Mouse (Mus musculus) intestine, embryonic 14.5 days (tissue): ENCODE measurements around the gene Khdc1b. TPM values are rescaled to one million over a fixed set of nuclear protein-coding genes. Genes with fewer than 3 reads are reported as not detected.
"Not testable (repeated sequence)": the region's sequence is repeated elsewhere in the genome, so short reads cannot be mapped to it uniquely, and the experiment has no call there.

ENCODE experiments used
- ATAC-seq: fragments of 200-750 bp; cut with Nextera tagmentation; replicated peaks from 2 replicates; pipeline ENCODE4 v1.8.0; 2017; ENCODE audit warnings: low read depth, moderate number of reproducible peaks, moderate TSS enrichment, moderate library complexity; ENCODE audit not compliant: low FRiP score, low TSS enrichment
- DNase-seq: peaks from one replicate; pipeline ENCODE4 v3.0.0-alpha.2; 2018; ENCODE audit warnings: low spot score
- H3K27ac ChIP-seq: fragments of 300-500 bp; sonication (generic); 2 replicates; pipeline ENCODE4 v1.5.1; 2014; ENCODE audit warnings: low read depth, mild to moderate bottlenecking, control low read depth
- H3K27me3 ChIP-seq: fragments of 300-500 bp; sonication (generic); replicated peaks from 2 replicates; pipeline ENCODE4 v1.6.1; 2014; ENCODE audit warnings: low read length, control low read depth; ENCODE audit not compliant: control insufficient read depth, insufficient read depth
- H3K36me3 ChIP-seq: fragments of 300-500 bp; sonication (generic); 2 replicates; pipeline ENCODE4 v1.6.1; 2014; ENCODE audit warnings: low read length, control low read depth; ENCODE audit not compliant: control insufficient read depth, insufficient read depth
- H3K4me1 ChIP-seq: fragments of 300-500 bp; sonication (generic); replicated peaks from 2 replicates; pipeline ENCODE4 v1.6.1; 2014; ENCODE audit warnings: low read length, control low read depth, mixed read lengths; ENCODE audit not compliant: control insufficient read depth, insufficient read depth
- H3K4me2 ChIP-seq: fragments of 300-500 bp; sonication (generic); 2 replicates; pipeline ENCODE4 v1.6.1; 2014; ENCODE audit warnings: low read length
- H3K4me3 ChIP-seq: fragments of 300-500 bp; sonication (generic); 2 replicates; pipeline ENCODE4 v1.5.1; 2014; ENCODE audit warnings: low read depth, low read length, control low read depth, mixed read lengths
- H3K9ac ChIP-seq: fragments of 300-500 bp; sonication (generic); 2 replicates; pipeline ENCODE4 v1.6.1; 2014; ENCODE audit warnings: mild to moderate bottlenecking, low read length
- H3K9me3 ChIP-seq: fragments of 300-500 bp; sonication (generic); 2 replicates; pipeline ENCODE4 v1.6.1; 2016; ENCODE audit warnings: low read length, control low read depth; ENCODE audit not compliant: control insufficient read depth
- WGBS: fragments of 180-500 bp; shearing (Covaris S2); extraction: QIAGEN DNeasy Blood & Tissue Kit; methylation state at CpG from one replicate; pipeline ENCODE4 v1.1.7; 2014; 5-methylcytosine and 5-hydroxymethylcytosine counted together
- polyA plus RNA-seq: library from polyadenylated mRNA; unstranded; fragments of >200 nt; fragmentation: Nextera tagmentation; extraction: Ambion mirVana; gene quantifications from 2 replicates; pipeline ENCODE4 v1.2.1, GENCODE M21; 2014

The Khdc1b gene
- polyA plus RNA-seq = 0.12 and 0.20 TPM in 2 replicates

- H3K27me3 ChIP-seq = no peaks in the 10 kb centered on the region
- H3K4me1 ChIP-seq = no peaks in the 10 kb centered on the region
- H3K4me3 ChIP-seq = no peak within 1 kb of the TSS
- H3K9me3 ChIP-seq = no peaks in the 10 kb centered on the region
- no peak within 1 kb of the TSS for H3K4me2 ChIP-seq
- ATAC-seq (no peak), DNase-seq (no peak)
- H3K27ac ChIP-seq = no peak within 1 kb of the TSS
- no peaks in the 10 kb centered on the region for H3K36me3 ChIP-seq
- 94% methylated on average over 1 of the region's 1 CpGs for WGBS
- no peak within 1 kb of the TSS for H3K9ac ChIP-seq
Observed at GRCm38 (mm10) chr1:21383256-21383655, at the start of gene Khdc1b. Gene Khdc1b (plus strand): TSS chr1:21383556.

GRCm38 (mm10) chr1:21335836-21336235 lies 47.5 kb upstream of the Khdc1b start:
- H3K36me3 ChIP-seq = no peaks in the 10 kb centered on the region
- H3K9me3 ChIP-seq = no peaks in the 10 kb centered on the region
- H3K27ac ChIP-seq = no peak overlapping the region
- no peak overlapping the region for H3K9ac ChIP-seq
- ATAC-seq (no peak), DNase-seq (no peak)
- H3K4me3 ChIP-seq = no peak overlapping the region
- H3K27me3 ChIP-seq = no peaks in the 10 kb centered on the region
- H3K4me1 ChIP-seq = no peaks in the 10 kb centered on the region
- no peak overlapping the region for H3K4me2 ChIP-seq

DNA sequence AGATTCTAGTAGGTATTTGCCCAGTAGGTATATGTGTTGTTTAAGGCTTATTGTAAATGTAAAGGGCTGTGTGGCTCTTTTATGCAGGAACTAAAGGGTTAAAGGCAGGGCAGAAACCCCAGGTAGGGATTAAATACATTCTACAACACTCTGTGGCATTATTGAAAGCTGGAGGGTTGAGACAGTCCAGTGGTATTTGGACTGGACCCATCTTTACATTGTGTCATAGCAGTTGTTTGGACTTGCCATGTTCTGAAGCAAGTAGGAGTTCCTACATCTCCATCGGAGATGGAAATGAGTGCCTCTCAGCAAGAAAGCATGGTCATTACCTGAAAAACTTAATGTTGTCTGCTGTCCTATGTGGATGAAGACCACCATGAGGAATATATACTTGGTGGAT lies 42.6 kb upstream of the Khdc1b start:
- Histone ChIP-seq H3K9ac (no peak overlapping the region), H3K9me3 (no peaks in the 10 kb centered on the region), H3K4me3 (no peak overlapping the region), H3K4me2 (no peak overlapping the region), H3K36me3 (no peaks in the 10 kb centered on the region), H3K4me1 (no peaks in the 10 kb centered on the region), H3K27me3 (no peaks in the 10 kb centered on the region), H3K27ac (no peak overlapping the region)
- 96% methylated on average over 1 of the region's 1 CpGs for WGBS
- DNase-seq (no peak), ATAC-seq (no peak)

DNA sequence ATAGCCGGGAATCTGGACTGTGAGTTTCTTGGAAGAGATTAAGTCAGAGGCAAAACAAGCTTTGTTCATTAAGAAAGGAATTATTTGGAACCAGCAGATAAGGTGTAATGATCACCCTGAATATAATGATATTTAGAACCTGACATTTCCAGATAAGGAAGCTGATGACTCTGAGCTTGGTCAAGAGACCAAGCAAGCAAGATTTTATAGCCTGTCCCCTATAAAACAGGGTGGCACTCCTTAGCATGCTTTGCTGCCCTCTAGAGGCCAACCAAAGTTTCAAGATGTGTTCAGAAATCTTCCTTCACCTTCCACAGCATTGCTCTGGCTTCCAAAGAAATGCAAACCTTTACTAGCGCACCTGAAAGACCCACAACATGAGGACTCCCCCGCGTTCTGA lies 39.1 kb upstream of the Khdc1b start:
- H3K4me1 ChIP-seq = no peaks in the 10 kb centered on the region
- no peak overlapping the region for H3K9ac ChIP-seq
- H3K9me3 ChIP-seq = no peaks in the 10 kb centered on the region
- H3K4me3 ChIP-seq = no peak overlapping the region
- H3K4me2 ChIP-seq = no peak overlapping the region
- WGBS = 68% methylated on average over 4 of the region's 4 CpGs
- H3K27me3 ChIP-seq = no peaks in the 10 kb centered on the region
- H3K36me3 ChIP-seq = no peaks in the 10 kb centered on the region
- DNase-seq (peak; percentile 54), ATAC-seq (no peak)
- H3K27ac ChIP-seq = no peak overlapping the region

GRCm38 (mm10) chr1:21344752-21345151 lies 38.6 kb upstream of the Khdc1b start:
- H3K36me3 ChIP-seq, H3K4me3 ChIP-seq, DNase-seq, ATAC-seq, H3K9ac ChIP-seq, H3K27me3 ChIP-seq, H3K9me3 ChIP-seq, H3K27ac ChIP-seq, H3K4me2 ChIP-seq, H3K4me1 ChIP-seq: not testable (repeated sequence)
- WGBS = 85% methylated on average over 7 of the region's 7 CpGs

DNA sequence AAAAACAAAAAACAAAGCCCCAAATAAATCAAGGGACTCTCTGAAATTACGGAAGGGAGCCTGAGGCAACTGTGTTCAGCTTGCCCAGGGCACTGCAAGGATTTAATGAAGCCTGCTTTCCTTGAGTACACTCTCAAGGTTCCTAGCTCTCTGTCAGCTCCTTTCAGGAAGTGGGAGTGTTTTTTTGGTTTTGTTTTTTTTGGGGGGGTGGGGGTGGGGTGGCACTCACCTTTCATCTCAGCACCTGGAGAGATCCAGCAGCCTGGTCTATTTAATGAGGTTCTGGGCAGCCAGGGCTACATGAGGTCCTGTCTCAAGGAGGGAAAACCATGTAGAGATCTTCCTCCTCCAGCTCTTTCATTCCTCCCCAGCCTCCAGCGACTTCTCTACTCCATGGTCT lies 34.0 kb upstream of the Khdc1b start, which contains the start of gene Khdc1a:
Gene Khdc1a (plus strand): TSS at position 301 of the 400 bp plus-strand sequence.
- Histone ChIP-seq H3K4me3 (no peak within 1 kb of the TSS), H3K36me3 (no peaks in the 10 kb centered on the region), H3K9me3 (no peaks in the 10 kb centered on the region), H3K27ac (no peak within 1 kb of the TSS), H3K9ac (no peak within 1 kb of the TSS), H3K4me2 (no peak within 1 kb of the TSS), H3K4me1 (no peaks in the 10 kb centered on the region), H3K27me3 (no peaks in the 10 kb centered on the region)
- ATAC-seq (no peak), DNase-seq (no peak)
- 85% methylated on average over 2 of the region's 2 CpGs for WGBS

GRCm38 (mm10) chr1:21368031-21368430 lies 15.3 kb upstream of the Khdc1b start, which contains the start of gene Khdc1c:
Gene Khdc1c (plus strand): TSS chr1:21368331.
- not testable (repeated sequence) for H3K4me1 ChIP-seq, ATAC-seq

GRCm38 (mm10) chr1:21391138-21391671 lies 7.8 kb downstream of the Khdc1b start:
- Histone ChIP-seq H3K27me3 (no peaks in the 10 kb centered on the region), H3K27ac (no peak overlapping the region), H3K4me3 (no peak overlapping the region), H3K4me1 (no peaks in the 10 kb centered on the region), H3K9me3 (no peaks in the 10 kb centered on the region), H3K36me3 (no peaks in the 10 kb centered on the region), H3K9ac (no peak overlapping the region), H3K4me2 (no peak overlapping the region)
- 0 out of 2 replicates have a peak, but pooled peaks have one; percentile 23 for ATAC-seq
- no peak for DNase-seq
- WGBS = 60% methylated on average over 6 of the region's 6 CpGs

More at GRCm38 (mm10) chr1:21368031-21368430, 15.3 kb upstream of the Khdc1b start, which contains the start of gene Khdc1c:
- H3K9ac ChIP-seq, H3K27ac ChIP-seq, H3K27me3 ChIP-seq, H3K36me3 ChIP-seq, DNase-seq, H3K4me2 ChIP-seq, H3K9me3 ChIP-seq, H3K4me3 ChIP-seq: not testable (repeated sequence)
- 67% methylated on average over 1 of the region's 1 CpGs for WGBS

GRCm38 (mm10) chr1:21402804-21403203 lies 19.4 kb downstream of the Khdc1b start:
- Histone ChIP-seq H3K27ac (no peak overlapping the region), H3K4me3 (no peak overlapping the region), H3K27me3 (no peaks in the 10 kb centered on the region), H3K4me2 (no peak overlapping the region), H3K9ac (no peak overlapping the region), H3K9me3 (no peaks in the 10 kb centered on the region), H3K36me3 (no peaks in the 10 kb centered on the region), H3K4me1 (no peaks in the 10 kb centered on the region)
- WGBS = 79% methylated on average over 8 of the region's 8 CpGs
- ATAC-seq (no peak), DNase-seq (no peak)
